Mouse (Mus musculus) embryonic facial prominence, embryonic 12.5 days (tissue): ENCODE measurements at regions not wholly inside any gene's neighbourhood (a gene's known extent, or its start where the extent isn't known, plus 50 kb on each side); places are given as distances from the start of the nearest gene placed in this dataset.

ENCODE experiments used
- ATAC-seq: fragments of 200-750 bp; cut with Nextera tagmentation; 2 replicates; pipeline ENCODE4 v1.8.0; 2017; ENCODE audit not compliant: insufficient number of reproducible peaks, insufficient read depth, low FRiP score, low TSS enrichment
- H3K27ac ChIP-seq: fragments of 300-500 bp; sonication (generic); 2 replicates; pipeline ENCODE4 v1.5.1; 2016; ENCODE audit warnings: mild to moderate bottlenecking
- H3K27me3 ChIP-seq: fragments of 300-500 bp; sonication (generic); 2 replicates; pipeline ENCODE4 v1.6.1; 2016; ENCODE audit warnings: mild to moderate bottlenecking, moderate library complexity
- H3K36me3 ChIP-seq: fragments of 300-500 bp; sonication (generic); 2 replicates; pipeline ENCODE4 v1.6.1; 2016; ENCODE audit warnings: mild to moderate bottlenecking
- H3K4me1 ChIP-seq: fragments of 300-500 bp; sonication (generic); 2 replicates; pipeline ENCODE4 v1.6.1; 2016
- H3K4me2 ChIP-seq: fragments of 300-500 bp; sonication (generic); replicated peaks from 2 replicates; pipeline ENCODE4 v1.6.1; 2016; ENCODE audit warnings: mild to moderate bottlenecking, moderate library complexity
- H3K4me3 ChIP-seq: fragments of 300-500 bp; sonication (generic); 2 replicates; pipeline ENCODE4 v1.5.1; 2016; ENCODE audit warnings: mild to moderate bottlenecking
- H3K9ac ChIP-seq: fragments of 300-500 bp; sonication (generic); 2 replicates; pipeline ENCODE4 v1.6.1; 2016; ENCODE audit warnings: mild to moderate bottlenecking, moderate library complexity
- H3K9me3 ChIP-seq: fragments of 300-500 bp; sonication (generic); 2 replicates; pipeline ENCODE4 v1.6.1; 2016; ENCODE audit warnings: mild to moderate bottlenecking, moderate library complexity
- WGBS: fragments of 180-500 bp; shearing (Covaris S2); methylation state at CpG from one replicate; pipeline ENCODE4 v1.1.7; 2016; 5-methylcytosine and 5-hydroxymethylcytosine counted together

- peaks cover 39% of the 10 kb centered on the region for H3K4me1 ChIP-seq
- ATAC-seq, result 0 out of 2 replicates have a peak, but pooled peaks have one; percentile 64
- H3K27me3 ChIP-seq, result no peaks in the 10 kb centered on the region
- H3K4me3 ChIP-seq, result no peak overlapping the region
- no peak overlapping the region for H3K9ac ChIP-seq
- H3K36me3 ChIP-seq, result no peaks in the 10 kb centered on the region
- no peaks in the 10 kb centered on the region for H3K9me3 ChIP-seq
- peak overlapping the region; percentile 77 for H3K27ac ChIP-seq
- WGBS, result 1% methylated on average over 17 of the region's 17 CpGs
- H3K4me2 ChIP-seq, result peak overlapping the region; percentile 26
Measured at GRCm38 (mm10) chr17:45886420-45887049, 145.6 kb downstream of the Vegfa start.

- Histone ChIP-seq H3K4me3 (no peak overlapping the region), H3K4me2 (peak overlapping the region; percentile 26), H3K27ac (no peak overlapping the region), H3K4me1 (peaks cover 39% of the 10 kb centered on the region), H3K36me3 (no peaks in the 10 kb centered on the region), H3K9me3 (no peaks in the 10 kb centered on the region), H3K27me3 (no peaks in the 10 kb centered on the region), H3K9ac (no peak overlapping the region)
- WGBS, result 37% methylated on average over 24 of the region's 24 CpGs
- ATAC-seq, result no peak; the same call in 1 of the 2 replicates
Measured at GRCm38 (mm10) chr17:45885461-45886336, 146.5 kb downstream of the Vegfa start.

- Histone ChIP-seq H3K9ac (no peak overlapping the region), H3K4me3 (no peak overlapping the region), H3K36me3 (no peaks in the 10 kb centered on the region), H3K4me2 (no peak overlapping the region), H3K9me3 (no peaks in the 10 kb centered on the region), H3K4me1 (peaks cover 38% of the 10 kb centered on the region), H3K27me3 (no peaks in the 10 kb centered on the region), H3K27ac (no peak overlapping the region)
- ATAC-seq, result no peak
- 76% methylated on average over 9 of the region's 9 CpGs for WGBS
Measured at GRCm38 (mm10) chr17:45884021-45884722, 148.0 kb downstream of the Vegfa start.

GRCm38 (mm10) chr17:45882682-45883081 lies 149.0 kb upstream of the 1600014C23Rik start:
- H3K9me3 ChIP-seq, result peaks cover 3% of the 10 kb centered on the region; the same call in 1 of the 2 replicates
- no peak overlapping the region for H3K4me2 ChIP-seq
- H3K4me1 ChIP-seq, result peaks cover 30% of the 10 kb centered on the region
- H3K36me3 ChIP-seq, result no peaks in the 10 kb centered on the region
- no peak overlapping the region for H3K4me3 ChIP-seq
- H3K27ac ChIP-seq, result no peak overlapping the region
- 74% methylated on average over 3 of the region's 3 CpGs for WGBS
- no peaks in the 10 kb centered on the region for H3K27me3 ChIP-seq
- no peak for ATAC-seq
- no peak overlapping the region for H3K9ac ChIP-seq

GRCm38 (mm10) chr17:45881284-45881683 lies 147.6 kb upstream of the 1600014C23Rik start:
- no peaks in the 10 kb centered on the region for H3K27me3 ChIP-seq
- peaks cover 3% of the 10 kb centered on the region; the same call in 1 of the 2 replicates for H3K9me3 ChIP-seq
- no peak overlapping the region for H3K4me3 ChIP-seq
- WGBS, result 88% methylated on average over 9 of the region's 9 CpGs
- no peak overlapping the region for H3K4me2 ChIP-seq
- H3K27ac ChIP-seq, result no peak overlapping the region
- peaks cover 22% of the 10 kb centered on the region for H3K4me1 ChIP-seq
- no peak for ATAC-seq
- H3K9ac ChIP-seq, result no peak overlapping the region
- H3K36me3 ChIP-seq, result no peaks in the 10 kb centered on the region

- H3K9ac ChIP-seq, result no peak overlapping the region
- no peaks in the 10 kb centered on the region for H3K36me3 ChIP-seq
- peaks cover 17% of the 10 kb centered on the region for H3K4me1 ChIP-seq
- ATAC-seq, result no peak
- no peak overlapping the region for H3K27ac ChIP-seq
- no peaks in the 10 kb centered on the region for H3K27me3 ChIP-seq
- no peak overlapping the region for H3K4me2 ChIP-seq
- H3K9me3 ChIP-seq, result peaks cover 3% of the 10 kb centered on the region; the same call in 1 of the 2 replicates
- H3K4me3 ChIP-seq, result no peak overlapping the region
- WGBS, result 86% methylated on average over 6 of the region's 6 CpGs
Measured at GRCm38 (mm10) chr17:45880761-45881160, 147.1 kb upstream of the 1600014C23Rik start.

GRCm38 (mm10) chr17:45879478-45880250 lies 146.0 kb upstream of the 1600014C23Rik start:
- peaks cover 10% of the 10 kb centered on the region for H3K4me1 ChIP-seq
- no peak overlapping the region for H3K9ac ChIP-seq
- no peak overlapping the region; the same call in 1 of the 2 replicates for H3K27ac ChIP-seq
- H3K36me3 ChIP-seq, result no peaks in the 10 kb centered on the region
- H3K4me2 ChIP-seq, result no peak overlapping the region
- H3K9me3 ChIP-seq, result peaks cover 3% of the 10 kb centered on the region; the same call in 1 of the 2 replicates
- 0 out of 2 replicates have a peak, but pooled peaks cover under 1% of the 10 kb centered on the region for H3K27me3 ChIP-seq
- ATAC-seq, result no peak
- H3K4me3 ChIP-seq, result no peak overlapping the region
- WGBS, result 42% methylated on average over 6 of the region's 6 CpGs

GRCm38 (mm10) chr17:45878394-45878793 lies 144.8 kb upstream of the 1600014C23Rik start:
- Histone ChIP-seq H3K27me3 (peaks cover 12% of the 10 kb centered on the region), H3K9me3 (peaks cover 3% of the 10 kb centered on the region; the same call in 1 of the 2 replicates), H3K27ac (no peak overlapping the region), H3K4me1 (peaks cover 22% of the 10 kb centered on the region), H3K9ac (no peak overlapping the region), H3K36me3 (no peaks in the 10 kb centered on the region), H3K4me3 (no peak overlapping the region), H3K4me2 (no peak overlapping the region)
- no peak for ATAC-seq
- 86% methylated on average over 6 of the region's 6 CpGs for WGBS

GRCm38 (mm10) chr17:45875325-45875724 lies 141.7 kb upstream of the 1600014C23Rik start:
- peaks cover 26% of the 10 kb centered on the region for H3K27me3 ChIP-seq

GRCm38 (mm10) chr17:45873996-45874395 lies 140.4 kb upstream of the 1600014C23Rik start:
- WGBS, result 16% methylated on average over 8 of the region's 8 CpGs
- H3K9ac ChIP-seq, result no peak overlapping the region
- H3K27me3 ChIP-seq, result peaks cover 26% of the 10 kb centered on the region
- peaks cover 3% of the 10 kb centered on the region; the same call in 1 of the 2 replicates for H3K9me3 ChIP-seq
- ATAC-seq, result no peak
- H3K4me2 ChIP-seq, result peak overlapping the region; percentile 24; the same call in 1 of the 2 replicates
- no peak overlapping the region for H3K4me3 ChIP-seq
- H3K27ac ChIP-seq, result no peak overlapping the region
- H3K4me1 ChIP-seq, result peaks cover 43% of the 10 kb centered on the region
- H3K36me3 ChIP-seq, result no peaks in the 10 kb centered on the region

More at GRCm38 (mm10) chr17:45875325-45875724, 141.7 kb upstream of the 1600014C23Rik start:
- no peak for ATAC-seq
- H3K9ac ChIP-seq, result no peak overlapping the region
- peaks cover 39% of the 10 kb centered on the region for H3K4me1 ChIP-seq
- H3K27ac ChIP-seq, result no peak overlapping the region
- 86% methylated on average over 8 of the region's 8 CpGs for WGBS
- H3K4me3 ChIP-seq, result no peak overlapping the region
- peaks cover 3% of the 10 kb centered on the region; the same call in 1 of the 2 replicates for H3K9me3 ChIP-seq
- no peaks in the 10 kb centered on the region for H3K36me3 ChIP-seq
- H3K4me2 ChIP-seq, result no peak overlapping the region
